Mouse (Mus musculus) hindbrain, embryonic 15.5 days (tissue): ENCODE data around the gene Olfr1316. TPM values are rescaled to one million over a fixed set of nuclear protein-coding genes. Genes with fewer than 3 reads are reported as not detected.

Experiments used
- ATAC-seq: fragments of 200-750 bp; cut with Nextera tagmentation; 2 replicates; pipeline ENCODE4 v1.8.0; 2017; ENCODE audit warnings: low read depth, moderate number of reproducible peaks, moderate TSS enrichment; ENCODE audit not compliant: low FRiP score
- H3K27ac ChIP-seq: fragments of 300-500 bp; sonication (generic); replicated peaks from 2 replicates; pipeline ENCODE4 v1.5.1; 2015; ENCODE audit warnings: mild to moderate bottlenecking, inconsistent platforms
- H3K27me3 ChIP-seq: fragments of 300-500 bp; sonication (generic); 2 replicates; pipeline ENCODE4 v1.6.1; 2015; ENCODE audit warnings: control low read depth, inconsistent platforms
- H3K36me3 ChIP-seq: fragments of 300-500 bp; sonication (generic); 2 replicates; pipeline ENCODE4 v1.6.1; 2015; ENCODE audit warnings: control low read depth, inconsistent platforms
- H3K4me1 ChIP-seq: fragments of 300-500 bp; sonication (generic); replicated peaks from 2 replicates; pipeline ENCODE4 v1.6.1; 2015; ENCODE audit warnings: control low read depth, inconsistent platforms
- H3K4me2 ChIP-seq: fragments of 300-500 bp; sonication (generic); 2 replicates; pipeline ENCODE4 v1.6.1; 2015; ENCODE audit warnings: moderate library complexity, mild to moderate bottlenecking, inconsistent platforms
- H3K4me3 ChIP-seq: fragments of 300-500 bp; sonication (generic); 2 replicates; pipeline ENCODE4 v1.5.1; 2015; ENCODE audit warnings: mild to moderate bottlenecking, inconsistent platforms
- H3K9ac ChIP-seq: fragments of 300-500 bp; sonication (generic); 2 replicates; pipeline ENCODE4 v1.6.1; 2015; ENCODE audit warnings: inconsistent platforms
- H3K9me3 ChIP-seq: fragments of 300-500 bp; sonication (generic); 2 replicates; pipeline ENCODE4 v1.6.1; 2016; ENCODE audit warnings: control low read depth, inconsistent platforms
- WGBS: fragments of 180-500 bp; shearing (Covaris S2); methylation state at CpG from one replicate; pipeline ENCODE4 v1.1.7; 2015; 5-methylcytosine and 5-hydroxymethylcytosine counted together
- polyA plus RNA-seq: library from polyadenylated mRNA; unstranded; fragments of >200 nt; fragmentation: Nextera tagmentation; extraction: Ambion mirVana; gene quantifications from 2 replicates; pipeline ENCODE4 v1.2.1, GENCODE M21; 2015

The Olfr1316 gene
- not detected in 2 replicates for polyA plus RNA-seq

DNA sequence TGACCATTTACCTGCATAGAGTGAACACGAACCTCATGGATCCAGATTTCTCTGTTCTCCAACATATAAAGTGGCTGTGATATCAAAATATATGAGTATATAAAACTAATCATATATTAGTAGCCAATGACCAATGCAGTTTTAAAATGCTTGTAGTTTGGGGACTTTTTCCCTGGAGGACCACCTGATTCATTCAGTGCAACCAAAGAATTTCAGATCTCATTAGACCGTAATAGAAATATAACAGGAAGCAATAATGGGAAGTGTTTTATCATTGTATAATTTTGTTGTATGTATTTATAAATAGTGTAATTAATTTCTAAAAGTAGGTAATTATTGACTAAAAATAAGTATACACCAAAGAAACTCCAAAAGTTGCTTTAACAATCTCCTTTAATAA is at the start of gene Olfr1316:
Gene Olfr1316, minus strand, starts transcription at position 101 of the 400 bp plus-strand sequence.
- Histone ChIP-seq H3K27ac (no peak within 1 kb of the TSS), H3K36me3 (no peaks in the 10 kb centered on the region), H3K4me3 (no peak within 1 kb of the TSS), H3K4me2 (no peak within 1 kb of the TSS), H3K4me1 (no peaks in the 10 kb centered on the region), H3K27me3 (no peaks in the 10 kb centered on the region), H3K9me3 (no peaks in the 10 kb centered on the region), H3K9ac (no peak within 1 kb of the TSS)
- WGBS, result 89% methylated on average over 2 of the region's 2 CpGs
- no peak for ATAC-seq

GRCm38 (mm10) chr2:112153898-112154297 is 19.1 kb upstream of the Olfr1316 start, which contains the start of gene Olfr1318:
Olfr1318 (plus strand) TSS chr2:112154198.
- no peaks in the 10 kb centered on the region for H3K4me1 ChIP-seq
- no peaks in the 10 kb centered on the region for H3K9me3 ChIP-seq
- H3K4me2 ChIP-seq, result no peak within 1 kb of the TSS
- H3K9ac ChIP-seq, result no peak within 1 kb of the TSS
- no peak within 1 kb of the TSS for H3K27ac ChIP-seq
- no peaks in the 10 kb centered on the region for H3K27me3 ChIP-seq
- H3K4me3 ChIP-seq, result no peak within 1 kb of the TSS
- no peaks in the 10 kb centered on the region for H3K36me3 ChIP-seq
- no peak for ATAC-seq

GRCm38 (mm10) chr2:112140029-112140428 is 5.3 kb upstream of the Olfr1316 start, which contains the start of gene Olfr1317:
Olfr1317 (plus strand) TSS chr2:112140329.
- H3K4me3 ChIP-seq, result no peak within 1 kb of the TSS
- H3K4me1 ChIP-seq, result no peaks in the 10 kb centered on the region
- no peaks in the 10 kb centered on the region for H3K27me3 ChIP-seq
- H3K4me2 ChIP-seq, result no peak within 1 kb of the TSS
- H3K27ac ChIP-seq, result no peak within 1 kb of the TSS
- ATAC-seq, result no peak
- WGBS, result 84% methylated on average over 2 of the region's 2 CpGs
- H3K36me3 ChIP-seq, result no peaks in the 10 kb centered on the region
- no peak within 1 kb of the TSS for H3K9ac ChIP-seq
- H3K9me3 ChIP-seq, result no peaks in the 10 kb centered on the region

DNA sequence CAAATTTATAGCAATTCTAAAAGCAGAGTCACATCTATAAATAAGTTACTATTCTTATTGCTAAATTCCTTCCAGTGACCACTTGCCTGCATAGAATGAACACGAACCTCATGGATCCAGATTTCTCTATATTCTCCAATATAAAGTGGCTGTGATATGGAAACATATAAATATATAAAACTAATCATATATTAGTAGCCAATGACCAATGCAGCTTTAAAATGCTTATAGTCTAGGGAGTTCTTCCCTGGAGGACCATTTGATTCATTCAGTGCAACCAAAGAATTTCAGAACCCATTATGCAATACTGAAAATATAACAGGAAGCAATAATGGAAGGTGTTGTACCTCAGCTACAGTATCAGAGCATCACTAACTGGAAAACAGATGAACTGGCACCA is 19.4 kb downstream of the Olfr1316 start, which contains the start of gene Olfr1315-ps1:
Gene Olfr1315-ps1, minus strand, starts transcription at position 101 of the 400 bp plus-strand sequence.
- 78% methylated on average over 1 of the region's 1 CpGs for WGBS

DNA sequence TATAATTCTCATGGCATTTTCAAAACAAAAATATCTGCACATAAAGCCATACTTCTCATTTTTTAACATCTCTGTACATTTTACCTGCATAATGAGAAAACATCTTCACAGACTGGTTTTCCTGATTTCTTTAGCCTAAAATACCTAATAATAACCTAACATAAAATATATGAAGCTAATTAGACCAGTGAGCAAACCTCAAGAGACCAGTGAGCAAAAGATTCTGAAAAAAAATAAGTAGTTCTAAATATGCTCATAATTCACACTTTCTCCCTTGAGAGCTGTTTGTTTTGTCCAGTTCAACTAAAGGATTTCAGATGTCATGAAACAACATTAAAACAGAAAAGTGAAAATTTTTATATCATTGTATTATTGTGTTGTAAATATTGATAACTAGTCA is 38.1 kb downstream of the Olfr1316 start, which contains the start of gene Olfr1314:
Gene Olfr1314, minus strand, starts transcription at position 101 of the 400 bp plus-strand sequence.
- H3K9me3 ChIP-seq, result no peaks in the 10 kb centered on the region
- no peaks in the 10 kb centered on the region for H3K27me3 ChIP-seq
- no peak within 1 kb of the TSS for H3K9ac ChIP-seq
- no peaks in the 10 kb centered on the region for H3K4me1 ChIP-seq
- H3K27ac ChIP-seq, result no peak within 1 kb of the TSS
- no peak within 1 kb of the TSS for H3K4me2 ChIP-seq
- no peak within 1 kb of the TSS for H3K4me3 ChIP-seq
- H3K36me3 ChIP-seq, result no peaks in the 10 kb centered on the region
- no peak for ATAC-seq

More for the DNA sequence above, 19.4 kb downstream of the Olfr1316 start, which contains the start of gene Olfr1315-ps1:
- no peaks in the 10 kb centered on the region for H3K27me3 ChIP-seq
- H3K27ac ChIP-seq, result no peak within 1 kb of the TSS
- H3K4me2 ChIP-seq, result no peak within 1 kb of the TSS
- H3K9me3 ChIP-seq, result no peaks in the 10 kb centered on the region
- no peaks in the 10 kb centered on the region for H3K36me3 ChIP-seq
- H3K4me1 ChIP-seq, result no peaks in the 10 kb centered on the region
- ATAC-seq, result no peak
- H3K4me3 ChIP-seq, result no peak within 1 kb of the TSS
- no peak within 1 kb of the TSS for H3K9ac ChIP-seq

GRCm38 (mm10) chr2:112077743-112078142 is 57.0 kb downstream of the Olfr1316 start, which contains the start of gene Olfr1313:
Olfr1313 (minus strand) TSS chr2:112077843.
- Histone ChIP-seq H3K27ac (no peak within 1 kb of the TSS), H3K4me2 (no peak within 1 kb of the TSS), H3K27me3 (no peaks in the 10 kb centered on the region), H3K36me3 (no peaks in the 10 kb centered on the region), H3K9me3 (no peaks in the 10 kb centered on the region), H3K4me1 (no peaks in the 10 kb centered on the region), H3K9ac (no peak within 1 kb of the TSS), H3K4me3 (no peak within 1 kb of the TSS)
- no peak for ATAC-seq

Other genes with a start within 250 kb of the Olfr1316 start
- gene Olfr1306, start 218.7 kb downstream of the Olfr1316 start, polyA plus RNA-seq, result not detected in 2 replicates
- 0.01 TPM in 1 of 2 replicates, not detected in the other for gene Olfr1307, start 185.5 kb downstream of the Olfr1316 start, polyA plus RNA-seq
- gene Olfr1308, start 170.0 kb downstream of the Olfr1316 start, polyA plus RNA-seq, result not detected in 2 replicates
- gene Olfr1309, start 144.7 kb downstream of the Olfr1316 start, polyA plus RNA-seq, result not detected in 2 replicates
- not detected in 2 replicates for gene Olfr1310, start 122.3 kb downstream of the Olfr1316 start, polyA plus RNA-seq
- gene Olfr1311, start 110.6 kb downstream of the Olfr1316 start, polyA plus RNA-seq, result not detected in 2 replicates
- gene Olfr1312, start 84.7 kb downstream of the Olfr1316 start, polyA plus RNA-seq, result not detected in 2 replicates
- gene Olfr1313, start 57.1 kb downstream of the Olfr1316 start, polyA plus RNA-seq, result not detected in 2 replicates
- gene Olfr1314, start 38.2 kb downstream of the Olfr1316 start, polyA plus RNA-seq, result 0.05 TPM in 1 of 2 replicates, not detected in the other
- gene Olfr1315-ps1, start 19.5 kb downstream of the Olfr1316 start, polyA plus RNA-seq, result not detected in 2 replicates
- gene Olfr1317, start 5.4 kb upstream of the Olfr1316 start, polyA plus RNA-seq, result not detected in 2 replicates
- 0.07 and 0.16 TPM in 2 replicates for gene Olfr1318, start 19.2 kb upstream of the Olfr1316 start, polyA plus RNA-seq
- 24.4 and 27.4 TPM in 2 replicates for gene Lpcat4, start 104.5 kb upstream of the Olfr1316 start, polyA plus RNA-seq
- 0.04 and 0.05 TPM in 2 replicates for gene Nutm1, start 124.3 kb upstream of the Olfr1316 start, polyA plus RNA-seq
- gene Nop10, start 126.9 kb upstream of the Olfr1316 start, polyA plus RNA-seq, result 180 and 199 TPM in 2 replicates
- 16.4 and 16.9 TPM in 2 replicates for gene Slc12a6, start 130.8 kb upstream of the Olfr1316 start, polyA plus RNA-seq
- gene Gm21985, start 131.3 kb upstream of the Olfr1316 start, polyA plus RNA-seq, result not detected in 2 replicates
- gene Emc4, start 233.1 kb upstream of the Olfr1316 start, polyA plus RNA-seq, result 198 and 201 TPM in 2 replicates
- gene Katnbl1, start 244.2 kb upstream of the Olfr1316 start, polyA plus RNA-seq, result 29.8 and 30.6 TPM in 2 replicates